Mouse (Mus musculus): Measurements from ENCODE around the gene Jazf1.

Gene Jazf1

GRCm38 (mm10) chr6:52844741-52845140 lies 223.7 kb downstream of the Jazf1 start:
- no peak for DNase-seq

GRCm38 (mm10) chr6:52843027-52843426 lies 225.4 kb downstream of the Jazf1 start:
- no peak for DNase-seq

GRCm38 (mm10) chr6:52842598-52842997 lies 225.8 kb downstream of the Jazf1 start:
- DNase-seq = no peak

GRCm38 (mm10) chr6:52841611-52842010 lies 226.8 kb downstream of the Jazf1 start:
- DNase-seq = no peak

- DNase-seq = no peak
Observed at GRCm38 (mm10) chr6:52840589-52841044, 227.8 kb downstream of the Jazf1 start.

- DNase-seq = peak; percentile 68
Observed at GRCm38 (mm10) chr6:52838691-52839090, 229.7 kb downstream of the Jazf1 start.

GRCm38 (mm10) chr6:52837792-52838191 lies 230.6 kb downstream of the Jazf1 start:
- DNase-seq = no peak

- DNase-seq = peak; percentile 32
Observed at GRCm38 (mm10) chr6:52836201-52836950, 232.1 kb downstream of the Jazf1 start.

GRCm38 (mm10) chr6:52827752-52828277 lies 240.6 kb downstream of the Jazf1 start:
- no peak for DNase-seq

GRCm38 (mm10) chr6:52825535-52825934 lies 242.9 kb downstream of the Jazf1 start:
- peak; percentile 31 for DNase-seq

GRCm38 (mm10) chr6:52824977-52825482 lies 243.4 kb downstream of the Jazf1 start:
- DNase-seq = peak; percentile 84

- no peak for DNase-seq
Observed at GRCm38 (mm10) chr6:52823064-52823463, 245.4 kb downstream of the Jazf1 start.

- no peak for DNase-seq
Observed at GRCm38 (mm10) chr6:52822625-52823024, 245.8 kb downstream of the Jazf1 start.

- no peak for DNase-seq
Observed at GRCm38 (mm10) chr6:52819353-52819752, 249.1 kb downstream of the Jazf1 start.

GRCm38 (mm10) chr6:52818041-52818440 lies 250.4 kb downstream of the Jazf1 start:
- no peak for DNase-seq

- no peak for DNase-seq
Observed at GRCm38 (mm10) chr6:52817203-52817874, 251.1 kb downstream of the Jazf1 start.

- DNase-seq = peak; percentile 36
Observed at GRCm38 (mm10) chr6:52805237-52805856, 263.1 kb downstream of the Jazf1 start.

- no peak for DNase-seq
Observed at GRCm38 (mm10) chr6:52802181-52802580, 266.2 kb downstream of the Jazf1 start.

GRCm38 (mm10) chr6:52797252-52797800 lies 271.1 kb downstream of the Jazf1 start:
- no peak for DNase-seq

GRCm38 (mm10) chr6:52796691-52797090 lies 271.7 kb downstream of the Jazf1 start:
- DNase-seq = peak; percentile 31

- peak; percentile 28 for DNase-seq
Observed at GRCm38 (mm10) chr6:52796035-52796598, 272.3 kb downstream of the Jazf1 start.

GRCm38 (mm10) chr6:52795029-52795841 lies 273.2 kb downstream of the Jazf1 start:
- DNase-seq = no peak

All from cerebellum, adult 9-11 months (tissue).